Mouse (Mus musculus): ENCODE results near the gene Olfr23.
"Not testable (repeated sequence)": the region's sequence is repeated elsewhere in the genome, so short reads cannot be mapped to it uniquely, and the experiment has no call there.

GRCm38 (mm10) chr11:73909199-73909598, 27.3 kb upstream of the Olfr23 start, which contains the start of gene Olfr395:
- not testable (repeated sequence) for TF ChIP-seq CTCF (IDR thresholded peaks at IDR 0.05; ENCODE audit: low read depth, low read length); TAL1 (conservative IDR thresholded peaks at IDR 0.05; ENCODE audit: low read depth, low read length); GATA1 (IDR thresholded peaks at IDR 0.05; ENCODE audit: borderline replicate concordance, low read length); POLR2AphosphoS5 (IDR thresholded peaks at IDR 0.05; ENCODE audit: insufficient replicate concordance, low read depth, low read length); GATA2 (IDR thresholded peaks at IDR 0.05; ENCODE audit: borderline replicate concordance, low read depth, low read length)
